Mouse (Mus musculus) frontal cortex, adult 2 months (tissue): Measurements from ENCODE around the gene Pofut2. TPM values are rescaled to one million over a fixed set of nuclear protein-coding genes. Genes with fewer than 3 reads are reported as not detected.
A peak's percentile ranks its signal among the peaks of the same experiment; 100 is the strongest.

Source experiments
- DNase-seq, 2 experiments: peaks; one replicate each; pipeline ENCODE4 v3.0.0; 2022; ENCODE audit warnings: low spot score in 1 of 2; ENCODE audit errors: extremely low spot score in 1 of 2
- polyA plus RNA-seq: library from polyadenylated mRNA; depleted of rRNA; stranded (reverse); fragments of >200 nt; gene quantifications from 2 replicates; pipeline ENCODE4 v1.2.3, GENCODE M21; 2012; rRNA removed

Pofut2 gene
- polyA plus RNA-seq, 1 experiment = 30.3 TPM

DNA sequence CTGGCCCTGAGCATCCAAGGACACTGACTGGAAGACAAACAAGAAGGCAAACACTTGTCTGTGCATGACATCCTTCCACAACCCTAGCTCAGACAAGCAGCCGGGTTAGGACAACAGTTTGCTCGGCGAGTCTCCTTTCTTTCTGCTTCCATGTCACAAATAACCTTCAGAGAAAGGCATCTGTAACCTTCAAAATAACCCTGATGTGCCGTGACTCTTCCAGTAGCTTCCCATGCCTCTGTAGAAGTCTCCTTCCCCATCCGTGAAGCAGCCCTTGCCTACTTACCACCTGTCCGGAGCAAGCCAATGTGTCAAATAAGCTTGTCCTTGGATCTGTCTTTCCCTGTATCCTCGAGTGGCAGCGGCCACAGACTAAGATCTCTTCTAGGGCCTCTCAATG, 46.7 kb downstream of the Pofut2 start:
- no peak for DNase-seq

DNA sequence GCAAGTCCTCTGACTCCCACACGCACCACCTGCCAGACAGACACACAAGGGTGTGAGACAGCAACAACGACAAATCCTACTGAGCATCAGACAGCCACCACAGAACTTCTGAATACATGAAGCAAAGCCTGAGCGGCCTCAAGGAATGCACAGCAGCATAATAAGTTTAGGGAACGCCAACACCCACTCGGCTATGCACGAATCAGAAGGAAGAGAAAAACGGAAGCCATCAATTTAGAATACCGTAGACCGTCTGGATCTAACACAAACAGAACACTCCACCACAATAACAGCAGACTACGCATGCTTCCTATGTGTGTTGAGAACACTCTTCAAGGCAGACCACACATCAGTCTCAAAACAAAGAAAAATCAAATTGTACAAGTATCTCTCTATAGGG, 50.0 kb downstream of the Pofut2 start:
- DNase-seq = no peak

DNA sequence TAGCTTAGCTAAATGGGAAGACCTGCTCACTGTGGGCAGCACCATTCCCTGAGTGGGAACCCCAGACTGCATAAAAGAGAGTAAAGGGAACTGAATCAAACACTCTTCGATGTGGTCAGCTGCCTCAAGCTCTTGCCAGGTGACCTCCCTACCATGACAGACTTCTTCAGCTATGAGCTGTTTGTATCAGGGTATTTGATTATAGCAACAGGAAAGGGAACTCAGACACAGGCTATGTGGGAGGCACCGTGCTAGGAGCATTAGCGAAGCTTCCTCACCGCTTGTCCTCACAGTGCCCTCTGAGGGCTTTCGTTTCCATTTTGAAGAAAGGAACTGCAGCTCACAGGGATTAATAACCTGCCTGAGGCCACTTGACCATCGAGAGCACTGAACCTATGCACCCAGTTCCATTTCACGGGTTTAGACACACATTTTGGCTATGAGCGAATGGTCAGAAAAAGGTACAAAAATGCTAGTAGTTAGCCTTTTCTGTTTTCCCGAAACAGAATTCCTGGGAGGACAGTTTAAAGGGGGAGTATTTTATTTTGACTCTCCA, 55.8 kb downstream of the Pofut2 start:
- no peak for DNase-seq

DNA sequence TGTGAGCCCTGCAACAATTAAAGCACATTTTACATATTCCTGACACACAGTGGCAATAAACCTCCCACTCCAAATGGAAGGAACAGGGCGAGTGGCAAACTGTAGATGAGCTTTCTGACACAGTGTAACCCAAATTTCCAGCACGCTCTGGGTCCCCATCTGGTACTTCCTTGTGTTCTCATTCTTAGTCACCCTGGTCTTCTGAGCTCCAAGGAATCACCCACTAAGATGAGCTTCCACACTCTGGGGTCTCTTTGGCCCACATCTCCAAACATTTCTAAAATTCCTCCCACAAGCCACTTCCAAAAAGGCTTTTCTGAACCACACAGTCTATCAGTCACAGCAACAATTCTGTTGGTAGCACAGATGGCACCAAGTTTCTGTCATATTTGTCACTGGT, 56.7 kb downstream of the Pofut2 start:
- DNase-seq = peak; percentile 82 to 87

Other genes with a start within 250 kb of the Pofut2 start
- gene Slc19a1, start 227.0 kb upstream of the Pofut2 start, polyA plus RNA-seq = 31.0 and 32.6 TPM in 2 replicates
- 3.4 and 3.8 TPM in 2 replicates for gene Col18a1, start 92.7 kb upstream of the Pofut2 start, polyA plus RNA-seq
- 134 and 137 TPM in 2 replicates for gene Adarb1, start 159.1 kb downstream of the Pofut2 start, polyA plus RNA-seq